Mouse (Mus musculus): ENCODE measurements around the gene Treml1. TPM values are rescaled to one million over a fixed set of nuclear protein-coding genes. Genes with fewer than 3 reads are reported as not detected.

Gene Treml1
- total and polyA plus RNA-seq, 3 experiments = 0.96 to 1.7 TPM; not detected in 1

GRCm38 (mm10) chr17:48360462-48360861 is 746 bp downstream of the Treml1 start (continued):
- no peak for TF ChIP-seq CTCF (IDR thresholded peaks at IDR 0.05 in 2 of 3, conservative IDR thresholded peaks at IDR 0.05 in 1 of 3; ENCODE audit: control insufficient read depth in 1 of 3, insufficient read depth in 1 of 3, low read depth in 2 of 3, low read length in 3 of 3, poor library complexity in 1 of 3, severe bottlenecking in 1 of 3)
- TF ChIP-seq RAD21 (IDR thresholded peaks at IDR 0.05; ENCODE audit: low read depth, low read length) = no peak
- TF ChIP-seq MYB (IDR thresholded peaks at IDR 0.05; ENCODE audit: low read depth, low read length) = peak; percentile 77
- peak; percentile 95 to 97 for TF ChIP-seq EP300 (IDR thresholded peaks at IDR 0.05; ENCODE audit: low read depth in 1 of 2, low read length in 2 of 2)
- TF ChIP-seq RCOR1 (IDR thresholded peaks at IDR 0.05; ENCODE audit: low read depth, low read length) = no peak; the same call in 1 of the 2 replicates
- peak; percentile 94 for TF ChIP-seq GATA1 (IDR thresholded peaks at IDR 0.05; ENCODE audit: low read depth, low read length)

DNA sequence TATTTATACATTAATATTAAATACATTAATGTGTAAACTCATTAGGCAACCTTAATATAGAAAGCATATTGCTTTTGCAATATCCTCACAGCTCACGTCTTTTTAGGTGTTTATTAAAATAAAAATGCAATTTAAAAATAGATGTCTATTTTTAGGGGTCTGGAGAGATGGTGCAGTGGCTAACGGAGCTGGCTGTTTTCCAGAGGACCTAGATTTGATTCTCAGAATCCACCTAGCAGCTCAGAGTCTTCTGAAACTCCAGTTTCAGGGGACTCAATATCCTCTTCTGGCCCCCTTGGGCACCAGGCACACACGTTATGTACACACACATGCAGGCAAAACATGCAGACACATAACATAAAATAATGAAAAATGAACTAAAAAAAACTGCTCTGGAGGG is 2.6 kb downstream of the Treml1 start:
- H3K27ac ChIP-seq (ENCODE audit: control insufficient read depth, low read depth, low read length) = no peak overlapping the region
- no peak for TF ChIP-seq TAL1 (IDR thresholded peaks at IDR 0.05; ENCODE audit: low read length)
- no peak for TF ChIP-seq RAD21 (IDR thresholded peaks at IDR 0.05; ENCODE audit: low read depth, low read length)
- TF ChIP-seq JUND (IDR thresholded peaks at IDR 0.05; ENCODE audit: low read depth, low read length) = no peak
- TF ChIP-seq CHD2 (IDR thresholded peaks at IDR 0.05; ENCODE audit: low read length) = no peak
- TF ChIP-seq MAZ (IDR thresholded peaks at IDR 0.05; ENCODE audit: low read depth, low read length) = no peak
- no peak for TF ChIP-seq MAFK (IDR thresholded peaks at IDR 0.05; ENCODE audit: borderline replicate concordance, low read depth, low read length)
- TF ChIP-seq USF1 (IDR thresholded peaks at IDR 0.05; ENCODE audit: low read depth, low read length) = no peak
- TF ChIP-seq ZNF384 (IDR thresholded peaks at IDR 0.05; ENCODE audit: low read depth, low read length) = no peak
- no peak for TF ChIP-seq NRF1 (IDR thresholded peaks at IDR 0.05; ENCODE audit: insufficient read depth, low read depth, low read length, poor library complexity, severe bottlenecking)
- TF ChIP-seq ZMIZ1 (IDR thresholded peaks at IDR 0.05; ENCODE audit: low read depth, low read length) = no peak
- TF ChIP-seq GABPA (IDR thresholded peaks at IDR 0.05; ENCODE audit: low read depth, low read length) = no peak
- TF ChIP-seq TBP (IDR thresholded peaks at IDR 0.05; ENCODE audit: low read depth, low read length) = no peak
- TF ChIP-seq POLR2A (IDR thresholded peaks at IDR 0.05; ENCODE audit: control insufficient read depth in 1 of 2, insufficient read depth in 1 of 2, low read depth in 1 of 2, low read length in 2 of 2, poor library complexity in 1 of 2) = no peak
- TF ChIP-seq CTCF (IDR thresholded peaks at IDR 0.05 in 2 of 3, conservative IDR thresholded peaks at IDR 0.05 in 1 of 3; ENCODE audit: control insufficient read depth in 1 of 3, insufficient read depth in 1 of 3, low read depth in 2 of 3, low read length in 3 of 3, poor library complexity in 1 of 3, severe bottlenecking in 1 of 3) = no peak
- no peak for TF ChIP-seq MYC (IDR thresholded peaks at IDR 0.05; ENCODE audit: low read depth, low read length)
- H3K27me3 ChIP-seq (ENCODE audit: control insufficient read depth in 1 of 2, insufficient read depth in 2 of 2, low read length in 2 of 2) = no peaks in the 10 kb centered on the region
- no peak overlapping the region for H3K4me3 ChIP-seq (ENCODE audit: control insufficient read depth in 1 of 2, insufficient read depth in 1 of 2, low read depth in 2 of 2, low read length in 2 of 2)
- H3K79me2 ChIP-seq (ENCODE audit: control insufficient read depth, insufficient read depth, low read length, poor library complexity) = no peaks in the 10 kb centered on the region
- peaks cover 20 to 57% of the 10 kb centered on the region in 2 experiments for H3K4me1 ChIP-seq (ENCODE audit: control insufficient read depth in 1 of 2, insufficient read depth in 2 of 2, low read length in 2 of 2)
- no peaks in the 10 kb centered on the region for H3K9me3 ChIP-seq (replicated peaks; ENCODE audit: insufficient read depth, low read length)
- H3K9ac ChIP-seq (ENCODE audit: control insufficient read depth, low read depth, low read length, poor library complexity, severe bottlenecking) = no peak overlapping the region
- H3K36me3 ChIP-seq (ENCODE audit: control insufficient read depth in 1 of 2, insufficient read depth in 2 of 2, low read length in 2 of 2) = peaks cover 0 to 36% of the 10 kb centered on the region in 2 experiments; a peak in 2 of 4 replicates
- DNase-seq (ENCODE audit: low read depth, low spot score) = no peak

Measured in MEL (cell line).